Mouse (Mus musculus) kidney, embryonic 16.5 days (tissue): Measurements from ENCODE around the gene Dgki. TPM values are rescaled to one million over a fixed set of nuclear protein-coding genes. Genes with fewer than 3 reads are reported as not detected.

Experiments
- ATAC-seq: fragments of 200-750 bp; cut with Nextera tagmentation; 2 replicates; pipeline ENCODE4 v1.8.0; 2017; ENCODE audit warnings: moderate TSS enrichment; ENCODE audit not compliant: low FRiP score, low TSS enrichment
- H3K27ac ChIP-seq: fragments of 300-500 bp; sonication (generic); 2 replicates; pipeline ENCODE4 v1.5.1; 2014; ENCODE audit warnings: low read length
- H3K27me3 ChIP-seq: fragments of 300-500 bp; sonication (generic); 2 replicates; pipeline ENCODE4 v1.6.1; 2014; ENCODE audit warnings: low read length, control low read depth, mixed read lengths; ENCODE audit not compliant: insufficient read depth
- H3K36me3 ChIP-seq: fragments of 300-500 bp; sonication (generic); 2 replicates; pipeline ENCODE4 v1.6.1; 2014; ENCODE audit warnings: low read length, control low read depth, mixed read lengths; ENCODE audit not compliant: insufficient read depth
- H3K4me1 ChIP-seq: fragments of 300-500 bp; sonication (generic); 2 replicates; pipeline ENCODE4 v1.6.1; 2014; ENCODE audit warnings: low read length, control low read depth, mixed read lengths; ENCODE audit not compliant: insufficient read depth
- H3K4me2 ChIP-seq: fragments of 300-500 bp; sonication (generic); replicated peaks from 2 replicates; pipeline ENCODE4 v1.6.1; 2014; ENCODE audit warnings: low read depth, low read length
- H3K4me3 ChIP-seq: fragments of 300-500 bp; sonication (generic); 2 replicates; pipeline ENCODE4 v1.5.1; 2014; ENCODE audit warnings: mild to moderate bottlenecking, low read length
- H3K9ac ChIP-seq: fragments of 300-500 bp; sonication (generic); replicated peaks from 2 replicates; pipeline ENCODE4 v1.6.1; 2014; ENCODE audit warnings: low read length
- H3K9me3 ChIP-seq: fragments of 300-500 bp; sonication (generic); 2 replicates; pipeline ENCODE4 v1.6.1; 2016; ENCODE audit warnings: low read length, control low read depth
- WGBS: fragments of 180-500 bp; shearing (Covaris S2); extraction: QIAGEN DNeasy Blood & Tissue Kit; methylation state at CpG from one replicate; pipeline ENCODE4 v1.1.7; 2014; 5-methylcytosine and 5-hydroxymethylcytosine counted together
- polyA plus RNA-seq: library from polyadenylated mRNA; unstranded; fragments of >200 nt; fragmentation: Nextera tagmentation; extraction: Ambion mirVana; gene quantifications from 2 replicates; pipeline ENCODE4 v1.2.1, GENCODE M21; 2015

Gene Dgki
- polyA plus RNA-seq, 1 experiment from 2014 or later = 0.74 TPM

DNA sequence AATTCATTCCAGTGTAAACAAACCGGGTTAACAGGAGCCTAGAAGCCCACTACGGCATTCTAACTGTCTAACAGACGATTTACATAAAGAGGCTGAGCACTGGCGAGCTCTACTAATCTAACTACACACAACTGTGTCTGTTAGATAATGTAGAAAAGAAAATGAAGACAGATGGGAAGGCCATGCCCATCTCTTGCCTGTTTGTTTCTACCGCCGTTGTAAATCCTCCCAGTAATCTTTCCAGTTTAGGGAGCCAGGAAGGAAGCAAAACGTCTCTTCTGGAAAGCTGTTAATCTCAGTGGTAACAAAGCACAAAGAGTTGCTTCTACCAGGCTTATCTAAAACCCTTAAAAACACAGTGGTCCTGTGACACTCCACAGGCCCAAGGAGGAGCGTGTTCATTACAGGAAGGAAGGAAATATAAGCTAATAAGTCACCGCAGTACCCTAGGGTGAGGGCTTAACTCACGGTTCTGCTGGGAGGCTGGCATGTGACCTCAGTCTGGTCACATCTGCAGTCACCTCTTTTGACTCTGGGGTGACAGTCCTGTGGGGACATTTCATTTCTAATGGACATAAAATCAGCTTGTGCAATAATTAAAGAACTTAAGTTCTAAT is 235.7 kb downstream of the Dgki start:
- no peaks in the 10 kb centered on the region for H3K27me3 ChIP-seq
- no peak overlapping the region for H3K4me2 ChIP-seq
- H3K9ac ChIP-seq = no peak overlapping the region; the same call in 1 of the 2 replicates
- WGBS = 15% methylated on average over 10 of the region's 10 CpGs
- 0 out of 2 replicates have a peak, but pooled peaks have one; percentile 54 for ATAC-seq
- no peak overlapping the region for H3K4me3 ChIP-seq
- H3K36me3 ChIP-seq = no peaks in the 10 kb centered on the region
- H3K27ac ChIP-seq = peak overlapping the region; percentile 22; the same call in 1 of the 2 replicates
- H3K4me1 ChIP-seq = peaks cover 13% of the 10 kb centered on the region
- no peaks in the 10 kb centered on the region for H3K9me3 ChIP-seq

GRCm38 (mm10) chr6:37063266-37063665 is 236.7 kb downstream of the Dgki start:
- 93% methylated on average over 7 of the region's 7 CpGs for WGBS
- ATAC-seq = no peak

GRCm38 (mm10) chr6:37060114-37060513 is 239.9 kb downstream of the Dgki start:
- no peaks in the 10 kb centered on the region for H3K27me3 ChIP-seq
- H3K27ac ChIP-seq = no peak overlapping the region
- no peak for ATAC-seq
- peaks cover 10% of the 10 kb centered on the region for H3K4me1 ChIP-seq
- H3K9me3 ChIP-seq = no peaks in the 10 kb centered on the region
- H3K4me3 ChIP-seq = no peak overlapping the region
- no peak overlapping the region for H3K4me2 ChIP-seq
- WGBS = 55% methylated on average over 3 of the region's 3 CpGs
- no peak overlapping the region for H3K9ac ChIP-seq
- H3K36me3 ChIP-seq = no peaks in the 10 kb centered on the region

More at GRCm38 (mm10) chr6:37063266-37063665, 236.7 kb downstream of the Dgki start:
- H3K4me3 ChIP-seq = no peak overlapping the region
- no peaks in the 10 kb centered on the region for H3K36me3 ChIP-seq
- no peak overlapping the region for H3K4me2 ChIP-seq
- no peak overlapping the region for H3K9ac ChIP-seq
- H3K4me1 ChIP-seq = peaks cover 10% of the 10 kb centered on the region
- no peaks in the 10 kb centered on the region for H3K9me3 ChIP-seq
- no peak overlapping the region for H3K27ac ChIP-seq
- H3K27me3 ChIP-seq = no peaks in the 10 kb centered on the region

- no peak for ATAC-seq
- Histone ChIP-seq H3K9ac (no peak overlapping the region), H3K27me3 (no peaks in the 10 kb centered on the region), H3K9me3 (no peaks in the 10 kb centered on the region), H3K4me3 (no peak overlapping the region), H3K4me2 (no peak overlapping the region), H3K36me3 (no peaks in the 10 kb centered on the region), H3K27ac (no peak overlapping the region), H3K4me1 (no peaks in the 10 kb centered on the region; the same call in 1 of the 2 replicates)
- WGBS = 82% methylated on average over 9 of the region's 9 CpGs
Measured at GRCm38 (mm10) chr6:37057957-37058356, 242.0 kb downstream of the Dgki start.

DNA sequence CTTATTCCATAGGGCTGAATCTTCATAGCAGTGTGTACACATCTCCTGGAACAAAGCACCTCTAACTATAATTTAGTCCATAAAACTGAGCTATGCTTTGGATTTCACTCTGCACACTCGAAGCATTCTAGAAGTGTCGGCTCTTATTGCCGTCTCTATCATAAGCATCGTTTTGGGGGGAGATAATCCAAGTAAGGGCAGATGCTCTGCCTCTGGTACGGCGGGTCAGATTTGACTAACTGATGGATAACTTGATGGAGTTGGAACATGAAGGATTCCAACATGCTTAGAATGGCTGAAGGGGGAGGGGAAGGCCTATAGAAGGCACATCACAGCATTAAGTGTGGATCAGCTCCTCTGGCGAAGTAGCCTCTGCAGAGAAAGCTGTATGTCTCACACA is 242.4 kb downstream of the Dgki start:
- Histone ChIP-seq H3K9me3 (no peaks in the 10 kb centered on the region), H3K27ac (no peak overlapping the region), H3K27me3 (no peaks in the 10 kb centered on the region), H3K4me1 (no peaks in the 10 kb centered on the region; the same call in 1 of the 2 replicates), H3K36me3 (no peaks in the 10 kb centered on the region), H3K9ac (no peak overlapping the region), H3K4me2 (no peak overlapping the region), H3K4me3 (no peak overlapping the region)
- WGBS = 97% methylated on average over 7 of the region's 7 CpGs
- no peak for ATAC-seq

GRCm38 (mm10) chr6:37055634-37056033 is 244.3 kb downstream of the Dgki start:
- WGBS = 79% methylated on average over 3 of the region's 3 CpGs
- no peak; the same call in 1 of the 2 replicates for ATAC-seq
- Histone ChIP-seq H3K27ac (no peak overlapping the region), H3K27me3 (no peaks in the 10 kb centered on the region), H3K4me1 (no peaks in the 10 kb centered on the region; the same call in 1 of the 2 replicates), H3K36me3 (no peaks in the 10 kb centered on the region), H3K9ac (no peak overlapping the region), H3K4me2 (no peak overlapping the region), H3K9me3 (no peaks in the 10 kb centered on the region), H3K4me3 (no peak overlapping the region)

DNA sequence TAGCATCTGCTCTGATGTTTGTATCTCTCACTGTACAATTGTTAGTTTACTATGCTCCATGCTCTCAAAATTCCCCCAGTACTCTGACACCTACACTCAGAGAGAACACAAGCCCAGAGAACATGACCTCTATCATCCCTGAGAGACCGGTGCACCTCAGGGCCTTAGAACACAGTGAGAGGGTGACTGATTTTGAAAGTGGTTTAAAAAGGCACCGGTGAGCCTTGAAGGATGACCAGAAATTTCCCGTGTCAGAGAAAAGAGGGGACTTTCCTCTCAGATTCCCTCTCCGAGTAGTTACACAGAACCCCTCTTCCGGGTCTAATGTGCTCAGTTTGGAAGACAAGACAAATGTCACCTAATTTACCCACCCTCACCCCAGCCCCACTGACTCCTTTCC is 244.9 kb downstream of the Dgki start:
- Histone ChIP-seq H3K27me3 (no peaks in the 10 kb centered on the region), H3K4me1 (no peaks in the 10 kb centered on the region; the same call in 1 of the 2 replicates), H3K4me2 (no peak overlapping the region), H3K4me3 (no peak overlapping the region), H3K9ac (no peak overlapping the region), H3K9me3 (no peaks in the 10 kb centered on the region), H3K27ac (no peak overlapping the region), H3K36me3 (no peaks in the 10 kb centered on the region)
- ATAC-seq = no peak
- 56% methylated on average over 5 of the region's 5 CpGs for WGBS

DNA sequence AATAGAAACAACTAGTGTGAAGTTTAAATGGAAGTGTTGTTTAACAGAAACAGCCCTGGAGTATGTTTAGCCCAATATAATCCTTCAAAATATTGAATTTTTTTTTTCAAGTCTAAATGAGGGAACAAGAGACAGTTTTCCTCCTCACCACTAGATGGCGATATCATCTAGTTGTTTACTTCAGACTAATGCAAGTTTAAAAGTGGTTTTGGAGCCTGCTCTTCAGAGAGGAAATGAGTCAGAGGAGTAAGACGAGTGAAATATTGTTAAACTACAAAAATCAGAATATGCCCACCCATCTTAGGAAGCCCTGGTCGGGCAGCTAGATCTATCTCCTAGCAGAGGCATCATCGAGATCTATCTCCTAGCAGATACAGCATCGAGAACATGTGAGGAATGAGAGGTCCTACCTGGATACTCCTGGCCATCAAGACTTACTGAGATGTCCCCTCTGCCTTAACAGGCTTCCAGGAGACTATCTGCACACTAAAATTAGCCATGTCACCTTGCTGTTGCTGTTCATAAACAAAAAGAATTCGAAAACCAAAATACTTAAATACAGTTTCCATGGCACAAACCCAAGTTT is 245.5 kb downstream of the Dgki start:
- no peak overlapping the region for H3K27ac ChIP-seq
- no peaks in the 10 kb centered on the region for H3K27me3 ChIP-seq
- H3K4me3 ChIP-seq = no peak overlapping the region
- whole genome bisulfite sequencing = 48% methylated on average over 6 of the region's 6 CpGs
- H3K9me3 ChIP-seq = no peaks in the 10 kb centered on the region
- no peak overlapping the region for H3K4me2 ChIP-seq
- no peak for ATAC-seq
- H3K4me1 ChIP-seq = no peaks in the 10 kb centered on the region; the same call in 1 of the 2 replicates
- H3K36me3 ChIP-seq = no peaks in the 10 kb centered on the region
- no peak overlapping the region for H3K9ac ChIP-seq

- no peaks in the 10 kb centered on the region for H3K27me3 ChIP-seq
- H3K27ac ChIP-seq = no peak overlapping the region
- H3K36me3 ChIP-seq = no peaks in the 10 kb centered on the region
- no peak overlapping the region for H3K4me3 ChIP-seq
- no peak overlapping the region for H3K9ac ChIP-seq
- ATAC-seq = no peak
- H3K9me3 ChIP-seq = no peaks in the 10 kb centered on the region
- H3K4me1 ChIP-seq = no peaks in the 10 kb centered on the region; the same call in 1 of the 2 replicates
- WGBS = 59% methylated on average over 2 of the region's 2 CpGs
- no peak overlapping the region for H3K4me2 ChIP-seq
Measured at GRCm38 (mm10) chr6:37053411-37053810, 246.6 kb downstream of the Dgki start.

DNA sequence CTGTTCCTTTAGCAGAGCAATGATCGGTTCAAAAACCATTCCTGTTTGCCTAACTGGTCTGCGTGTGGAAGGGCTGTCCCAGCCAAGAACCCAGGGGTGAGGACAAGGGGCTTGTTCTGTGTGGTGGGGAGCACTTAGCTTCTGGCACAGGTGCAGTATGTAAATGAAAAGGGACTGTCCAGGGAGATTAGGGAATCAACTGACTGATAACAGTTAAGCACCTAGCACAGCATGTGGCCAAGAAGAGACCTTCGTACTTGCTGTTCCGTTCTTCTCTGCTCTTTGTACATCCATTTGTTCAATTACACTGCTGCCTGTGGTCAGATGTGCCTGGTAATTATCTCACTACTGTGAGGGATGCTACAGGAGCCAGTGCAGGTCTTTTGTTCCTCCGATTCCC is 248.3 kb downstream of the Dgki start:
- Histone ChIP-seq H3K4me1 (no peaks in the 10 kb centered on the region; the same call in 1 of the 2 replicates), H3K36me3 (no peaks in the 10 kb centered on the region), H3K4me2 (no peak overlapping the region), H3K9ac (no peak overlapping the region), H3K27ac (no peak overlapping the region), H3K9me3 (no peaks in the 10 kb centered on the region), H3K27me3 (no peaks in the 10 kb centered on the region), H3K4me3 (no peak overlapping the region)
- ATAC-seq = no peak
- WGBS = 69% methylated on average over 5 of the region's 5 CpGs
